Mouse (Mus musculus) lung, postnatal 0 days (tissue): Measurements from ENCODE around the gene Ccdc158.

Experiments used
- CTCF ChIP-seq: IDR thresholded peaks from 2 replicates; pipeline ENCODE4 v1.5.1; 2016; ENCODE audit warnings: antibody characterized with exemption, mild to moderate bottlenecking
- EP300 ChIP-seq: IDR thresholded peaks from 2 replicates; pipeline ENCODE4 v1.6.1; 2016; ENCODE audit warnings: antibody characterized with exemption, mild to moderate bottlenecking, control low read depth

DNA sequence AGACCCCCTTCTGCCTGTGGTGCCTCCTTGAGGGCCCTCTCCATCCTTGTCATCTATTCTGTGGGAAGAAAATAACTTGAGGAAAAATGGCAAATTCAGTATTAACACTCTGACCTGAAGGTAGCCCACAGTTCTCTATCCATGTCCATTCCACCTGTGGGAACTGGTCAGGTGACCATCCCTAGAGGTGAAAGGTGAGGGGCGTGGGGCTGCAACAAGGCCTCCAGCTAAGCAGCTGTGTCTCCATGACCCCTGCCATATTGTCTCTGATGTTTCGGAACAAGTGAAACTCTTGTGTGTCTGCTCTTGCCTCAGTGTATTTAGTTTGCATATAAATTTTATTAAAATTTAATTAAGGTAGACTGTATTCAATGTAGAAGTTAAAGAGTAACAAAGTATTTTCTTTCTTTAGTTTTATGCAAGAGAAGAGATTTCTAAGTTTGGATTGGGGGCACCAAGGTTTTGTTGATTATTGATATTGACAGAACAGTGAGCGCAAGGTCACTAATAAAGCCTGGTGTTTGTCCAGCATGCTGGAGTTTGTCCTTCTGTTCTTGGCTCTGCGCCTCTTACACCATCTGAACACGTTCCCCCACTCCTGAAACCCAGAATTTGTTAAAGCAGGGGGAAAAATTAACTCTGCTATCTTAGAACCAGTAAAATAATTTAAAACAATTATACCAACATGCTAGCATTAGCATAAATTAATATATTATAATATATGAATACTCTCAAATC, 67.4 kb downstream of the Ccdc158 start:
- TF ChIP-seq EP300 = no peak
- TF ChIP-seq CTCF = no peak
